Mouse (Mus musculus) myocyte (in vitro differentiated cells): ENCODE data around the gene Rbm20. TPM values are rescaled to one million over a fixed set of nuclear protein-coding genes. Genes with fewer than 3 reads are reported as not detected.

ENCODE experiments used
- H3K27me3 ChIP-seq: one replicate; pipeline ENCODE4 v1.6.1; 2011; ENCODE audit not compliant: control insufficient read depth, insufficient read depth, insufficient read length
- H3K36me3 ChIP-seq: one replicate; pipeline ENCODE4 v1.6.1; 2011; ENCODE audit not compliant: control insufficient read depth, insufficient read depth
- H3K4me2 ChIP-seq: one replicate; pipeline ENCODE4 v1.6.1; 2011; ENCODE audit warnings: low read depth, control low read depth
- H3K4me3 ChIP-seq: one replicate; pipeline ENCODE4 v1.5.1; 2011; ENCODE audit warnings: mild to moderate bottlenecking, control low read depth, moderate library complexity
- H3K79me2 ChIP-seq: one replicate; pipeline ENCODE4 v1.6.1; 2011; ENCODE audit not compliant: control insufficient read depth, insufficient read depth
- H3ac ChIP-seq: one replicate; pipeline ENCODE4 v1.6.1; 2011; ENCODE audit not compliant: control insufficient read depth, insufficient read length
- CEBPB ChIP-seq: IDR thresholded peaks from 2 replicates; pipeline ENCODE4 v1.6.1; 2011; ENCODE audit warnings: mild to moderate bottlenecking, moderate library complexity; ENCODE audit not compliant: poor library complexity, insufficient read depth, severe bottlenecking
- E2F4 ChIP-seq: IDR thresholded peaks from one replicate; pipeline ENCODE4 v1.6.1; 2011; ENCODE audit warnings: mild to moderate bottlenecking, control low read depth, moderate library complexity; ENCODE audit not compliant: insufficient read depth
- MAX ChIP-seq: IDR thresholded peaks from one replicate; pipeline ENCODE4 v1.6.1; 2011; ENCODE audit warnings: low read depth, mild to moderate bottlenecking, control low read depth
- MYOD1 ChIP-seq, 3 experiments: IDR thresholded peaks; one replicate each; pipeline ENCODE4 v1.6.1; 2011; ENCODE audit warnings: control low read depth in 2 of 3, low read depth in 2 of 3, mild to moderate bottlenecking in 2 of 3, moderate library complexity in 1 of 3; ENCODE audit not compliant: insufficient read length in 2 of 3, control insufficient read depth in 1 of 3
- MYOG ChIP-seq, 3 experiments: IDR thresholded peaks; one replicate each; pipeline ENCODE4 v1.6.1; 2011; ENCODE audit warnings: control low read depth in 2 of 3, low read depth in 2 of 3, mild to moderate bottlenecking in 2 of 3; ENCODE audit not compliant: insufficient read length in 2 of 3, control insufficient read depth in 1 of 3, insufficient read depth in 1 of 3
- POLR2A ChIP-seq: IDR thresholded peaks from one replicate; pipeline ENCODE4 v1.6.1; 2011; ENCODE audit warnings: low read depth, mild to moderate bottlenecking, control low read depth, moderate library complexity; ENCODE audit not compliant: insufficient read length
- POLR2AphosphoS2 ChIP-seq: IDR thresholded peaks from one replicate; pipeline ENCODE4 v1.6.1; 2011; ENCODE audit warnings: low read depth, control low read depth; ENCODE audit not compliant: insufficient read length
- REST ChIP-seq: IDR thresholded peaks from one replicate; pipeline ENCODE4 v1.6.1; 2011; ENCODE audit warnings: mild to moderate bottlenecking, control low read depth, moderate library complexity; ENCODE audit not compliant: insufficient read depth, insufficient read length
- SRF ChIP-seq: IDR thresholded peaks from one replicate; pipeline ENCODE4 v1.6.1; 2011; ENCODE audit warnings: low read depth; ENCODE audit not compliant: control insufficient read depth, insufficient read length
- TCF12 ChIP-seq: IDR thresholded peaks from one replicate; pipeline ENCODE4 v1.6.1; 2011; ENCODE audit warnings: mild to moderate bottlenecking, control low read depth; ENCODE audit not compliant: poor library complexity, insufficient read depth, severe bottlenecking
- TCF3 ChIP-seq: IDR thresholded peaks from one replicate; pipeline ENCODE4 v1.6.1; 2011; ENCODE audit warnings: low read depth, control low read depth; ENCODE audit not compliant: insufficient read length
- USF1 ChIP-seq: IDR thresholded peaks from one replicate; pipeline ENCODE4 v1.6.1; 2011; ENCODE audit warnings: low read depth, mild to moderate bottlenecking, control low read depth, moderate library complexity
- polyA plus RNA-seq: library from polyadenylated mRNA; unstranded; fragments of >200 nt; fragmentation: generic; extraction: Trizol; gene quantifications from one replicate; pipeline ENCODE4 v1.2.1, GENCODE M21; 2012; ENCODE audit warnings: missing spikeins

Rbm20 gene
- polyA plus RNA-seq, 1 experiment: 35.4 TPM

DNA sequence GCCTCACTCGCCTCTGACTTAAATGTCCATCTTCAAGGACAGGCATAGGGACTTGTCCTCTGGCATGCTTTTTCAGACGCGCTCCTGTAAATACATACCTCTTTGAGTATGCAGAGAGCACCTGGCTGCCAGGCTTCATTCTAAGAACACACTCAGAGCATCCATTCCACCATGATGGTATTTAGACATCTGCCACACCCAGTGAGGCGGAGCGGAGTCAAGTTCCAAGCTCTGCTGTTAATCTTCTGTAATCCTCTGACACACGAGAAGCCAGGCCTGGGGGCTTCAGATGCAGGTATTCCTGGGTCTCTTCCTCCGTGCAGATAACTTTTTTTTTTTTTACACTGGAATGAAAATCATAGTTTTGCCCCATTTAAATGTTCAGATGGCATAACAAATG is 182.5 kb downstream of the Rbm20 start:
- H3K4me2 ChIP-seq: no peak overlapping the region
- peaks cover 40% of the 10 kb centered on the region for H3K36me3 ChIP-seq

GRCm38 (mm10) chr19:53861346-53861745 is 184.2 kb downstream of the Rbm20 start:
- Histone ChIP-seq H3K36me3 (peaks cover 37% of the 10 kb centered on the region), H3K4me2 (no peak overlapping the region), H3K27me3 (no peaks in the 10 kb centered on the region), H3K4me3 (no peak overlapping the region), H3K79me2 (no peaks in the 10 kb centered on the region), H3ac (no peak overlapping the region)
- TF ChIP-seq MYOD1 (IDR thresholded peaks at IDR 0.05; ENCODE audit: control insufficient read depth in 1 of 3, insufficient read length in 2 of 3, low read depth in 2 of 3) (peak in 2 of 3 experiments; percentile 34 to 70), TCF3 (no peak), MYOG (IDR thresholded peaks at IDR 0.05; ENCODE audit: control insufficient read depth in 1 of 3, insufficient read depth in 1 of 3, insufficient read length in 2 of 3, low read depth in 2 of 3) (peak in 2 of 3 experiments; percentile 17 to 80), CEBPB (no peak), SRF (no peak)

More for the DNA sequence above, 182.5 kb downstream of the Rbm20 start:
- Histone ChIP-seq H3K79me2 (no peaks in the 10 kb centered on the region), H3K4me3 (no peak overlapping the region), H3ac (no peak overlapping the region), H3K27me3 (no peaks in the 10 kb centered on the region)
- TF ChIP-seq MAX (no peak), USF1 (no peak), E2F4 (no peak), TCF12 (no peak), MYOG (IDR thresholded peaks at IDR 0.05; ENCODE audit: control insufficient read depth in 1 of 3, insufficient read depth in 1 of 3, insufficient read length in 2 of 3, low read depth in 2 of 3) (no peak), MYOD1 (IDR thresholded peaks at IDR 0.05; ENCODE audit: control insufficient read depth in 1 of 3, insufficient read length in 2 of 3, low read depth in 2 of 3) (no peak), TCF3 (no peak), SRF (no peak), POLR2AphosphoS2 (no peak), POLR2A (no peak), REST (no peak), CEBPB (no peak)

GRCm38 (mm10) chr19:53862573-53863246 is 185.6 kb downstream of the Rbm20 start:
- no peak overlapping the region for H3K4me2 ChIP-seq
- no peak overlapping the region for H3ac ChIP-seq
- peaks cover 37% of the 10 kb centered on the region for H3K36me3 ChIP-seq
- no peak for TF ChIP-seq TCF12
- TF ChIP-seq REST: no peak
- TF ChIP-seq SRF: no peak
- TF ChIP-seq CEBPB: no peak
- no peak for TF ChIP-seq E2F4
- TF ChIP-seq MYOG (IDR thresholded peaks at IDR 0.05; ENCODE audit: control insufficient read depth in 1 of 3, insufficient read depth in 1 of 3, insufficient read length in 2 of 3, low read depth in 2 of 3): no peak
- no peak overlapping the region for H3K4me3 ChIP-seq
- H3K79me2 ChIP-seq: no peaks in the 10 kb centered on the region
- no peaks in the 10 kb centered on the region for H3K27me3 ChIP-seq

DNA sequence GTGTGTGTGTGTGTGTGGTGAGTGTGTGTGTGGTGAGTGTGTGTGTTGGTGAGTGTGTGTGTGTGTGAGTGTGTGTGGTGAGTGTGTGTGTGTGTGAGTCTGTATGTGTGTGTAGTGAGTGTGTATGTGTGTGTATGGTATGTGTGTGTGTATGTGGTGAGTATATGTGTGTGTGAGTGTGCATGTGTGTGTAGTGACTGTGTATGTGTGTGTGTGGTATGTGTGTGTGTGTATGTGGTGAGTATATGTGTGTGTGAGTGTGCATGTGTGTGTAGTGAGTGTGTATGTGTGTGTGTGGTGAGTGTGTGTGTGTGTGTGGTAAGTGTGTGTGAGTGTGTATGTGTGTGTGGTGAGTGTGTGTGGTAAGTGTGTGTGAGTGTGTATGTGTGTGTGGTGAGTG is 190.1 kb downstream of the Rbm20 start:
- no peaks in the 10 kb centered on the region for H3K27me3 ChIP-seq
- no peak overlapping the region for H3K4me2 ChIP-seq
- TF ChIP-seq MYOD1 (IDR thresholded peaks at IDR 0.05; ENCODE audit: control insufficient read depth in 1 of 3, insufficient read length in 2 of 3, low read depth in 2 of 3): no peak
- TF ChIP-seq POLR2A: peak; percentile 31
- TF ChIP-seq TCF12: no peak
- peak; percentile 30 for TF ChIP-seq POLR2AphosphoS2
- H3K79me2 ChIP-seq: no peaks in the 10 kb centered on the region
- H3ac ChIP-seq: no peak overlapping the region
- peaks cover 31% of the 10 kb centered on the region for H3K36me3 ChIP-seq
- no peak overlapping the region for H3K4me3 ChIP-seq

DNA sequence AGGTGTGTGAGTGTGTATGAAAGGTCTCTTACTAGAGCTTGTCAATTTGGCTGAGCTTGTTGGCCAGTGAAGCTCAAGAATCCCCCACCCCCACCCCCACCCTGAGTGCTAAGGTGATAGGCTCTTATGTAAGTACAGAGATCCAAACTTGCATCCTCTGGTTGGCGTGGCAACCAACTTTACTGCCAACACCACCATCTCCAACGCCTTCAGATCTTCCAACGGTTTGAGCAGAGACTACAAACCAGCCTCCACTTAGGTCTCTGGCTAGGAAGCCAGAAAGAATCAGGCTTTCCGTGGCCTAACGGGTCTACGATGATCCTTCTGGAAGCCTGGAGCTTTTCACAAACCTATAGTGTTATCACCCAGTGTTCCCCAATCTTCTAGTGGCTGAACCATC is 191.0 kb downstream of the Rbm20 start:
- Histone ChIP-seq H3K27me3 (no peaks in the 10 kb centered on the region), H3ac (no peak overlapping the region), H3K79me2 (no peaks in the 10 kb centered on the region), H3K36me3 (peaks cover 30% of the 10 kb centered on the region), H3K4me2 (no peak overlapping the region), H3K4me3 (no peak overlapping the region)
- no peak for TF ChIP-seq MAX
- TF ChIP-seq SRF: no peak
- TF ChIP-seq CEBPB: no peak
- TF ChIP-seq POLR2AphosphoS2: no peak
- no peak for TF ChIP-seq E2F4
